Mouse (Mus musculus) brain, embryonic 14.5 days (tissue): ENCODE data around the gene Klk1b27.
"Not testable (repeated sequence)": the region's sequence is repeated elsewhere in the genome, so short reads cannot be mapped to it uniquely, and the experiment has no call there.

ENCODE experiments used
- CTCF ChIP-seq: fragments of 200-500 bp; IDR thresholded peaks from 2 replicates; pipeline ENCODE4 v1.5.1; 2012; ENCODE audit warnings: inconsistent platforms, mild to moderate bottlenecking, moderate library complexity, borderline replicate concordance; ENCODE audit not compliant: insufficient read depth, insufficient read length; ENCODE audit errors: extremely low read depth
- POLR2A ChIP-seq: fragments of 200-500 bp; IDR thresholded peaks from 2 replicates; pipeline ENCODE4 v1.6.1; 2012; ENCODE audit warnings: mild to moderate bottlenecking, inconsistent platforms, borderline replicate concordance; ENCODE audit not compliant: poor library complexity, insufficient read depth, insufficient read length, severe bottlenecking; ENCODE audit errors: extremely low read depth

- not testable (repeated sequence) for TF ChIP-seq CTCF, POLR2A
Measured at GRCm38 (mm10) chr7:44014666-44015065, 37.4 kb upstream of the Klk1b27 start.
